ENCODE assay signal across 8 mouse cellular contexts in genomic region chr4:134915223-134916050, GRCm38 (mm10). TPM values are rescaled to one million over a fixed set of nuclear protein-coding genes. Genes with fewer than 3 reads are reported as not detected.
DNase-seq lines count a peak whose midpoint lies in the region; ATAC-seq and TF ChIP-seq lines count a peak whose summit lies in the region.

No protein-coding gene starts in this region.

- H3K36me3 ChIP-seq in liver, adult 2 months (ENCODE audit: control insufficient read depth, insufficient read depth, low read length), result peaks cover 5% of the 10 kb centered on the region; the same call in 1 of the 2 replicates
- peaks cover 23% of the 10 kb centered on the region for H3K36me3 ChIP-seq in hindbrain, embryonic 10.5 days
- peaks cover 12% of the 10 kb centered on the region for H3K36me3 ChIP-seq in midbrain, embryonic 13.5 days

- peak; percentile 85 for DNase-seq in liver, adult 2 months (ENCODE audit: extremely low read depth, low read depth, low spot score)
- DNase-seq in liver, result no peak
- DNase-seq in hindbrain, embryonic 10.5 days (ENCODE audit: low spot score), result no peak
- no peak for DNase-seq in layer of hippocampus, adult 9-11 months
- DNase-seq in urinary bladder, postnatal 14 days (ENCODE audit: low spot score), result no peak
- no peak for DNase-seq in lung, adult 18-20 months

- TF ChIP-seq CTCF in liver, adult 2 months (IDR thresholded peaks at IDR 0.05; ENCODE audit: low read depth, low read length), result no peak
- TF ChIP-seq CTCF in cortical plate, adult 2 months (IDR thresholded peaks at IDR 0.05; ENCODE audit: extremely low read depth, insufficient read depth, low read length), result no peak

- H3K27me3 ChIP-seq in liver, adult 2 months (ENCODE audit: control insufficient read depth, insufficient read depth, low read length), result no peaks in the 10 kb centered on the region
- no peaks in the 10 kb centered on the region for H3K27me3 ChIP-seq in hindbrain, embryonic 10.5 days (ENCODE audit: insufficient read depth, poor library complexity, severe bottlenecking)
- no peaks in the 10 kb centered on the region for H3K27me3 ChIP-seq in midbrain, embryonic 13.5 days

- peaks cover 12% of the 10 kb centered on the region; the same call in 1 of the 2 replicates for H3K4me1 ChIP-seq in liver, adult 2 months (ENCODE audit: control insufficient read depth, insufficient read depth, low read length)
- H3K4me1 ChIP-seq in cortical plate, adult 2 months (ENCODE audit: control insufficient read depth, insufficient read depth, low read length), result no peaks in the 10 kb centered on the region; the same call in 1 of the 2 replicates
- H3K4me1 ChIP-seq in hindbrain, embryonic 10.5 days (replicated peaks), result peaks cover 22% of the 10 kb centered on the region
- H3K4me1 ChIP-seq in midbrain, embryonic 13.5 days (replicated peaks), result peaks cover 18% of the 10 kb centered on the region

- 34% methylated on average over 14 of the region's 14 CpGs for WGBS in liver, adult 2 months
- 58% methylated on average over 14 of the region's 14 CpGs for WGBS in hindbrain, embryonic 10.5 days
- WGBS in midbrain, embryonic 13.5 days, result 64% methylated on average over 14 of the region's 14 CpGs

- peak overlapping the region; percentile 25 for H3K4me3 ChIP-seq in liver, adult 2 months (ENCODE audit: insufficient read depth, low read depth, low read length)
- peak overlapping the region; percentile 49 for H3K4me3 ChIP-seq in cortical plate, adult 2 months (ENCODE audit: insufficient read depth, low read length)
- H3K4me3 ChIP-seq in hindbrain, embryonic 10.5 days, result peak overlapping the region; percentile 69
- H3K4me3 ChIP-seq in midbrain, embryonic 13.5 days (replicated peaks), result peak overlapping the region; percentile 94

- peak; percentile 55 for ATAC-seq in midbrain, embryonic 13.5 days

- H3K9me3 ChIP-seq in hindbrain, embryonic 10.5 days, result peaks cover 4% of the 10 kb centered on the region; the same call in 1 of the 2 replicates
- H3K9me3 ChIP-seq in midbrain, embryonic 13.5 days, result no peaks in the 10 kb centered on the region

- H3K4me2 ChIP-seq in midbrain, embryonic 13.5 days (replicated peaks), result peak overlapping the region; percentile 75

- H3K9ac ChIP-seq in liver, adult 2 months (ENCODE audit: low read depth, low read length), result peak overlapping the region; percentile 56
- peak overlapping the region; percentile 94 for H3K9ac ChIP-seq in midbrain, embryonic 13.5 days (replicated peaks)

- H3K27ac ChIP-seq in liver, adult 2 months (replicated peaks; ENCODE audit: insufficient read depth, low read depth, low read length), result peak overlapping the region; percentile 94
- H3K27ac ChIP-seq in cortical plate, adult 2 months (ENCODE audit: insufficient read depth, low read length), result no peak overlapping the region
- peak overlapping the region; percentile 89 for H3K27ac ChIP-seq in hindbrain, embryonic 10.5 days
- peak overlapping the region; percentile 87 for H3K27ac ChIP-seq in midbrain, embryonic 13.5 days

- TF ChIP-seq POLR2A in liver, adult 2 months (IDR thresholded peaks at IDR 0.05; ENCODE audit: extremely low read depth, insufficient read depth, low read length), result no peak
- no peak for TF ChIP-seq POLR2A in cortical plate, adult 2 months (IDR thresholded peaks at IDR 0.05; ENCODE audit: extremely low read depth, insufficient read depth, low read length)

- peaks cover 5% of the 10 kb centered on the region; the same call in 1 of the 2 replicates for H3K79me2 ChIP-seq in liver, adult 2 months (ENCODE audit: control insufficient read depth, insufficient read depth, low read length)

RNA-seq across cellular contexts. Expression of gene Tmem50a, which starts 0.6 kb away (rescaled TPM):
- 109 and 115 TPM in 2 replicates for total RNA-seq in liver, adult 2 months (2014; rRNA removed)
- 90.6 and 92.7 TPM in 2 replicates for polyA plus RNA-seq in liver, adult 2 months (2012; rRNA removed)
- polyA plus RNA-seq in cortical plate, adult 2 months (2012; rRNA removed), result 165 and 171 TPM in 2 replicates
- polyA plus RNA-seq in hindbrain, embryonic 10.5 days (2016; fragmentation: Nextera tagmentation; extraction: Ambion mirVana), result 132 and 149 TPM in 2 replicates
- polyA plus RNA-seq in midbrain, embryonic 13.5 days (2015; fragmentation: Nextera tagmentation; extraction: Ambion mirVana), result 203 and 209 TPM in 2 replicates

RNA-seq across cellular contexts. Expression of gene Rsrp1, which starts 8.0 kb away (rescaled TPM):
- total RNA-seq in liver, adult 2 months (2014; rRNA removed), result 200 and 206 TPM in 2 replicates
- 345 and 403 TPM in 2 replicates for polyA plus RNA-seq in liver, adult 2 months (2012; rRNA removed)
- 545 and 625 TPM in 2 replicates for polyA plus RNA-seq in cortical plate, adult 2 months (2012; rRNA removed)
- polyA plus RNA-seq in hindbrain, embryonic 10.5 days (2016; fragmentation: Nextera tagmentation; extraction: Ambion mirVana), result 335 and 382 TPM in 2 replicates
- 601 and 620 TPM in 2 replicates for polyA plus RNA-seq in midbrain, embryonic 13.5 days (2015; fragmentation: Nextera tagmentation; extraction: Ambion mirVana)

RNA-seq across cellular contexts. Expression of gene Syf2, which starts 15.3 kb away (rescaled TPM):
- total RNA-seq in liver, adult 2 months (2014; rRNA removed), result 34.4 and 48.0 TPM in 2 replicates
- 11.8 and 12.2 TPM in 2 replicates for polyA plus RNA-seq in liver, adult 2 months (2012; rRNA removed)
- polyA plus RNA-seq in cortical plate, adult 2 months (2012; rRNA removed), result 79.4 and 83.8 TPM in 2 replicates
- 67.6 and 75.2 TPM in 2 replicates for polyA plus RNA-seq in hindbrain, embryonic 10.5 days (2016; fragmentation: Nextera tagmentation; extraction: Ambion mirVana)
- 74.0 and 75.3 TPM in 2 replicates for polyA plus RNA-seq in midbrain, embryonic 13.5 days (2015; fragmentation: Nextera tagmentation; extraction: Ambion mirVana)

RNA-seq across cellular contexts. Expression of gene Rhd, which starts 51.1 kb away (rescaled TPM):
- not detected in 2 replicates for total RNA-seq in liver, adult 2 months (2014; rRNA removed)
- polyA plus RNA-seq in liver, adult 2 months (2012; rRNA removed), result not detected in 2 replicates
- 0.06 and 0.11 TPM in 2 replicates for polyA plus RNA-seq in cortical plate, adult 2 months (2012; rRNA removed)
- polyA plus RNA-seq in hindbrain, embryonic 10.5 days (2016; fragmentation: Nextera tagmentation; extraction: Ambion mirVana), result 11.2 and 12.5 TPM in 2 replicates
- polyA plus RNA-seq in midbrain, embryonic 13.5 days (2015; fragmentation: Nextera tagmentation; extraction: Ambion mirVana), result 0.73 and 1.1 TPM in 2 replicates

Comparison
In these comparisons a context has a peak if more than half of its experiments do, and no peak if none do; other contexts are left out.
1. H3K4me3 ChIP-seq: peak in every context shown above with its lines; median percentile 94 in midbrain, embryonic 13.5 days; 69 in hindbrain, embryonic 10.5 days; 49 in cortical plate, adult 2 months; 25 in liver, adult 2 months.